Mouse (Mus musculus): Measurements from ENCODE around the gene Slc9a8.

The Slc9a8 gene

DNA sequence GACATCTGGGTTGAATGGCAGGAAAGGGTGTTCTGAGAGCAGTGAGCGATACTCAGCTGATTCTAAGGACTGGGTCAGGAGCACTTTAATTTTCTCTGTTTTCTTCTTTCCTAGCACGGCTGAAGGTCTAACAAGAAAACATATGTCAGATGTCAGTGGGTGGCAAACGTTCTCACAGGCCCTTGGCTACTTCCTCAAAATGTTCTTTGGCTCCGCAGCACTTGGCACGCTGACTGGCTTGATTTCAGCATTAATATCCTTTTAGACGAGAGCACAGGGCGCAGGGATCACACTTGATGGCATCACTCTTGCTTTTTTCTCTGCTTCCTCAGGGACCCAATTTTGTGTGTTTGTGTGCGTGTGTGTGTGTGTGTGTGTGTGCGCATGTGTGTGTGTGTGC lies 35.7 kb downstream of the Slc9a8 start:
- TF ChIP-seq GATA4 (IDR thresholded peaks at IDR 0.05; ENCODE audit: insufficient replicate concordance, low read length): no peak

DNA sequence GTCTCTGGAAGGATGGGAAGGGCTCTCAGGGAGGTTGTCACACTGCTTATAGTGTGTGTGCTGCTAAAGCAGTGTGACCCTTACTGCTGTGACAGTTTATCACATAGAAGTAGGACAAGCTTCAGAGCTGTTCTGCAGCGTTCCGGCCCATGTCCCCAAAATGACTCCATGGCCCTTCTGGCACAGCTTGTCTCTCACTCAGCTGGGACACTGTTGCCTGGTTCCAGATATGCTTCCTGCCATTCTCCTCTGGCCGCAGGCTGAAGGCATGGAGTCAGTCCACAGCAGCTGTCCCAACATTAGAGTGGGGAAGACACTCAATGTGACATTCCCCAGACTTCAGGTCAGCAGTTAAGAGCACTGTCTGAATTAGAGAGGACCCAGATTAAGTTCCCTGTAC lies 37.0 kb downstream of the Slc9a8 start:
- no peak for TF ChIP-seq GATA4 (IDR thresholded peaks at IDR 0.05; ENCODE audit: insufficient replicate concordance, low read length)

DNA sequence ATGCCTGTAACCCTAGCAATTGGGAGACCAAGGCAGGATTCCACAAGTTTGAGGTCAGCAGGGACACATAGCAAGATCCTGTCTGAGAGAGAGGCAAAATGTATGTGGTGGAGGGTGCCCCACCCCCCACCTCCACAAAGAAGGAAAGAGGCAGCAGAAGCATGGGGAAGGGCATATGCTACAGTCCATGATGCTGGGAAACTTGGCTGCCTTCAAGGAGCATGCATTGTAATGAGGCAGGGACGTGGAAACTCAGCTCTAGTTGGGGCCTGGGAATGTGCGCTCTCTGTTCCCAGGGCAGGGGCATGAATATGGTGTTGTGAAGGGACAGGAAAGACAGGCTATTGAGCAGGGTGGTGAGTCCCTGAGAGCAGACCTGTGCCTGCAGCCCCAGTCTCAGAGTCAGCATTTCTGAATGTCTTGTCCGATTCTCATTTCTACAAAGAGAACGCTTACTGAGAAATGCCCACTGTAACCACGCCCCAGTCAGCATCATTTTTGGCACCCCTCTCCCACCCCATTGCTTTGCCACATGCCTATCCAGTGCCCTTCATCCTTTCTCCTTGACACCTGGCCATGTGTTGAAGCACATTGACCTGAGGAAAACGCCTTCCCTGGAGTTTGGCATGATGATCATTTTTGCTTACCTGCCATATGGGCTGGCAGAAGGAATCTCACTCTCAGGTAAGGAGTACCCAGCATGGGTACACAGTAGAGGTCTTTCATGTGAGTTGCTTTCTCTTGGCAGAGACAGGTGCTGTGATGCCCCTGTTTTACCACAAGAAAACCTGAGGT lies 37.8 kb downstream of the Slc9a8 start:
- TF ChIP-seq GATA4 (IDR thresholded peaks at IDR 0.05; ENCODE audit: insufficient replicate concordance, low read length): no peak

DNA sequence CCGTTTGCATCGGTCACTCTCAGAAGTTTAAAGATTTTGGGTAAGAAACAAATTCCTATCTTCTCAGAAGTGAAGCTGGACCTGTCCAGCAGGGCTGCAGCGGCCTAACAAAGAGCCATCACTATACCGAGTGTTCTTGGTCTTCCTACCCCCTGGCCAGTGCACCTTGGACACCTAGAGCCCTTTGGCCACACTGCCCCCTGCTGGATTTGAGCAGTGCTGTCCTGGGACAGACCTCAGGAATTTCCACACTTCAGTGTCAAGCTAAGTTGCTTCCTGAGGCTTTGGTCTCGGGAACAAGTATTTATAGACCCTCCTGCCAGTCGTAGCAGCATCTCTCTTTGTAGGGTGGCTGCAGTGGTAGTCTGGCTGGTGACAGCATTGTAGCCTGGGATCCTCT lies 41.4 kb downstream of the Slc9a8 start:
- TF ChIP-seq GATA4 (IDR thresholded peaks at IDR 0.05; ENCODE audit: insufficient replicate concordance, low read length): no peak

DNA sequence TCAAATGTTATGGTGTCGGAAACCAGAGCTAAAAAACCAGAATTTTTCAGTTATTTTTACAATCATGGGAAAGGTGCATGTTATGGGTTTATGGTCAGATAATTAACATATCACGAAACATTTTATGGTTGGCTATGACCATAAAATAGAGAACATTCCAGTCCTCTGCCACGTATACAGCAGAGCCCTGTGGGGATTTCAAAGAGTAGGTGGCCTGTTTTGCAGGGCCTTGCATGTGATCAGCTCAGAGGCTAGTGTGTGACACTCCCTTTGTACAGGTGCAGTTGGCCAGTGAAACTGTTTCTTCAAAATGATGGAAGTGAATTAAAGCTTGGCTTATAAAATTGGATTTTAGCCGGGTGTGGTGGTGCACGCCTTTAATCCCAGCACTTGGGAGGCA lies 42.3 kb downstream of the Slc9a8 start:
- no peak for TF ChIP-seq GATA4 (IDR thresholded peaks at IDR 0.05; ENCODE audit: insufficient replicate concordance, low read length)

DNA sequence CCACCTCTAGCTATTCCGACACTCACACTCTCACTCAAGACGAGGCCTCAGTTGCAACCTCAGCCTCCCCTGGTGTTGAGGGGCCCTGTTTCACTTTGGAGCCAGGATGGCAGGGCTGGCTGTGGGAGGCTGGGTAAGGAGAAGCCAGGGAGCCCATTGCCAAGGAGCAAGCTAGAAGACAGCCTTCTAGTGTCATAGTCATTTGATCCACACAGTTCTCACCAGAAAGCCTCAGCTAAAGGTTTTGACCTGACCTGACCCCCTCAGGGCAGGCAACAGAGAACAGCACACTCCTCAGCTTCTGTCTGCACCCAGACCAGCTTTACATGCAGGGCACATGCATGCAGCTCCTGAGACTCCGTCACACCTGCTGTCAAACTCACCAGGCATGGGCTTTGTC lies 44.4 kb downstream of the Slc9a8 start:
- no peak for TF ChIP-seq GATA4 (IDR thresholded peaks at IDR 0.05; ENCODE audit: insufficient replicate concordance, low read length)

DNA sequence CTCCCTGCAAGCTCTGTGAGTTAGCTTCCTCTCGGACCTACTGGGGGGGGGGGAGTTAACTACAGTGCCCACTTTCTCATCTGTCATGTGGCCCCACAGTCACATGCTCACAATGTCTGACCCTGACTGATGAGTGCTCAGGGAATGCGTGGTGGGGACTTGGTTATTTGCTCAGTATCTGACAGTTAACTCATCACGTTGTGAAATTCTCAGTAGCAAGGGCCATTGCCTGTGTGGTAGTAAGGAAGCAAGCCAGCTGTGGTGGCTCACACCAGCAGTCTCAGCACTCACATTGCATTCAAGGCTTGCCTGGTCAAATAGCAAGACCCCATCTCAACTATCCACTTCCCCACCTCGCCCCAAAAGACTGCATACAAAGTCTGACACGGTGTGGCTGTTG lies 45.7 kb downstream of the Slc9a8 start:
- TF ChIP-seq GATA4 (IDR thresholded peaks at IDR 0.05; ENCODE audit: insufficient replicate concordance, low read length): no peak

DNA sequence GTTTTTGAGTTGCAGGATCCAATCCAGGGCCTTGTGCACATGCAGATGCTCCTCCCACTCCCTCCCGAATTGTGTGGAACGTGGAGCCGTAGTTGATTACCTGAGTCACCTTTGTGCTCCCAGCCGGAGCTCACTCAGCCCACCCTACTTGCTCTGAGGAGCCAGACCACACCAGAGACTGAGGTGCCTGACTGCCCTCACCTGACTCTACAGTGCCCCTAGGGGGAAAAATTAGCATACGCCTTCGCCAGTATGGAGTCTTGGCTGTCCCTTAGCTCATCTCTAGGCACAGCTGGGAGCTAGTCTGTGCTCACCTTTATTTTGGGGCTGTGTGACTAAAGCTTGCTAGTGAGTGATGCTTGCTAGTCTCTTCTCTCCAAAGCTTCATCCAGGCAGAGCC lies 46.9 kb downstream of the Slc9a8 start:
- TF ChIP-seq GATA4 (IDR thresholded peaks at IDR 0.05; ENCODE audit: insufficient replicate concordance, low read length): no peak

DNA sequence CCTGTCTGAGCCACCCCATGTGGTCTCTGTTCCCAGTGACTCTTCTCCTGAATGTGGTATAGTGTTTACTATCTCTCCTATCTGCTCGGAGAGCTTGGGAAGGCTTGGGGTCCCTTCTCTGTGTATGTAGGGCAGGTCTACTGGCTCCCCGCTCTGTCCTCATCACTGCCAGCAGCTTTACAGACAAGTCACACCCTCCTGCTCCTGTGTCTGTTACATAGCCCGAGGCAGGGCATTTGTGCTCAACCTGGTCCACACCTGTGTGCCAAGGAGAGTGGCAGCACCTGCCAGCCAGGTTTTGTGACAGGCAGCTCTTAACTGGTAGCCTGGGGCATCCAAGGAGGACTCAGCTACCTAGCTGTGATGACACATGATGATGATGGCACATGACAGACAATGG lies 49.1 kb downstream of the Slc9a8 start:
- TF ChIP-seq GATA4 (IDR thresholded peaks at IDR 0.05; ENCODE audit: insufficient replicate concordance, low read length): no peak

DNA sequence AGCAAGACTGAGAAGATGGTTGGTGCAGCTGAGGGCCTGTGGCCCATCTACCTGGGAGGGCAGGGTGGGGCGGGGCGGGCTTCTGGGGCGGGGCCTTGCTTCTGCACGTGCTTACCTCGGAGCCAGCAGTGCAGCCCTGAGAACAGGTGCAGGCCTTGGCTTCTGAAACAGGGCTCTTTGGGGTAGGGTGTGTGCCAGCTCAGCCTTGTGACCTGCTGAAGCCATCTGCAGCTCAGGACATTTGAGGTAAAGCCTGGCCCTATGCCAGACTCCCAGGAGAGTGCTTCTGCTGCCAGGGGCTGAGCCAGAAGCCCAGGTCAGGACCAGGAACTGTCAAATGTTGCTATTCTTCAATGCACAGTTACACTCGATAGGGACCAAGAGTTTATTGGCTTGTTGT lies 50.1 kb downstream of the Slc9a8 start:
- TF ChIP-seq GATA4 (IDR thresholded peaks at IDR 0.05; ENCODE audit: insufficient replicate concordance, low read length): no peak

DNA sequence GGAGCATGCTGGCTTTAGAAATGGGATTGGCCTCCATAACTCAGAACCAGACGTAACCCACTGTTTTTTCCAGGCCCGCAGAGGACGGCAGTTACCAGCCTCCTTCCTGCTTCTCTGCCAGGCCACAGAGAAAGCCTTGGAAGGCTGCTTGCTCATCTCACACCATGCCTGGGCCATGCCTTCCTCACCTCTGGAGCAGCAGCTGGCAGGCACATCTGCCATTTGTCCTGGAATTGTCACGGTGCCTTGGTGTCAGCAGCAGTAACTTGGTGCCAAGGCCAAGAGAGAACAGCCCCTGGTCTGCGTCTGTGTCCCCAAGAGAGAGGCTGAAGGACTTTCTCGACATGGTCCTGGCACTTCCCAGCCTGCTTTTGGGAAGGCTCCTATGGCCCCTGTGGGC lies 52.7 kb downstream of the Slc9a8 start:
- no peak for TF ChIP-seq GATA4 (IDR thresholded peaks at IDR 0.05; ENCODE audit: insufficient replicate concordance, low read length)

DNA sequence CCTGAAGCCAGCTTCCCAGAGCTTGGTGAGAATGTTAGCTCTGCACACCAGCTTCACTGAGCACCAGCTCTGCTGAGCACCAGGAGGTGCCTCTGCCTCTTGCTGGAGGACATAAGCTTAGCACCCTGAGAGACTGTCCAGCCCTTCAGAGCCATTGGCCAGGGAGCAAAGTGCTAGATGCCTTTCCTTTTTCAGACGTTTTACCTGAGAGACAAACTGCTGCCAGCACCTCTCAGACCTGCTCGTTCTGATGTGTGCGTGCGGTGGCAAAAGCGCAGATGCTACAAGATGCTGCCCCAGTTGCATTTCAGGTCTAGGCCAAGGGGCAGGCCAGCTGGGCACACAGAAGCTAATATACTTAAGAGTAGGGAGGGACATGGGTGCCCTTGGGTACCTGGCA lies 54.1 kb downstream of the Slc9a8 start:
- TF ChIP-seq GATA4 (IDR thresholded peaks at IDR 0.05; ENCODE audit: insufficient replicate concordance, low read length): no peak

DNA sequence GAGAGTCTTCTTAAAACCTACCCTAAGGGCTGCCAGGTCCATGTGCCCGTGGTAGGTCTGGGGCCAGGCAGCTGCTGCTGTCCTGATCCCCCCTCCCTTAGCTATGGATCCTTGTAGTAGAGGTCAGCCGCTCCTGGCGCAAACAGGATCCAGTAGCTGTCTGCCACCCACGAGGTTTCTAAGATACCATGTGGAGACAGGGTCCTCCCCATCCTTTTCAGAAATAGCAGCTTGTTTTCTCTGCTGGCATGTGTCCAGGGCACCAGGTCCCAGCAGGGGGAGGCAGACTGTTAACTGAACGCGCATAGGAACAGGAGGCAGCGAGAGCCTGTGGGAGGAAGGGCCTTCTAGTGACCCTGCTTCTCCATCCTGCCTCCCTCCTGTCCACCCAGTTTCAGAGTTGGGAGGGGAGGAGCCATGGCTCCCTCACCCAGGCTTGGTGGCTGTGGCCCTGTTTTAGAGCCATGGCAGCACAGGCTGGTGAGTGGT lies 54.7 kb downstream of the Slc9a8 start:
- TF ChIP-seq GATA4 (IDR thresholded peaks at IDR 0.05; ENCODE audit: insufficient replicate concordance, low read length): no peak

DNA sequence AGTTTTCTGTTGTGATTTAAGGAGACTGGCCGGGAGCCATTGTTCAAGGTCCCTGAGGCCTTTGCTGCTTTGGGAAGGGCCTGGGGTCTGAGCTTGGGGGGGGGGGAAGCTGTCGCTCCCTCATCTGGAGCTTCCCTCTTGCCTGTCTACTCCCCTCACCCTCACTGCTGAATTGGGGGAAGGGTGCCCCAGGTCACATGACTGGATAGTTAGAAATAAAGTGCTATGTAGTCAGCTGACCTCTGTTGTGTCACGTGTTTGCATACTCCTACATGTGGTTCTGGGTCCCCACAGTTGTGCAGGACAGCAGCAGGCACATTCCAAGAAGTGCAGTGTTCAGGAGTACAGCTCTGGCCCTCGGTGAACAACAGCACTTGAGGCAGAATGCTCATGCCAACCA lies 55.2 kb downstream of the Slc9a8 start:
- no peak for TF ChIP-seq GATA4 (IDR thresholded peaks at IDR 0.05; ENCODE audit: insufficient replicate concordance, low read length)

DNA sequence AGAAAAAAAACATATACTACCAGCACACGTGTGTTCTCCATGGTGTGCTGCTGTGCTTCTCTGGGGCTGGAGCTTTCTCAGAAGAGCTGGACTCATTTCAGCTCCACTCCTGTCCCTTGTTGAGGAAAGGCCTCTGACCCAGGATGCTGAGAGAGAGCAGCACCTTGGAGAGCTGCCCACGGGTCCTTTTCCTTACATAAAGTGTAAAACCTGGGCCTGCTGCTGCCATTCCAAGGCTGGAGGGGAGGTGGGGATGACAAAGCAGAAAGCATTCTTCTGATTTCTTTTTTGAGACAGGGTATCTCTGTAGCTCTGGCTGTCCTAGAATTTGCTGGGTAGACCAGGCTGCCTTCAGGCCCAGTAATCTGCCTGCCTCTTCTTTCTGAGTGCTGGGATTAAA lies 56.6 kb downstream of the Slc9a8 start:
- TF ChIP-seq GATA4 (IDR thresholded peaks at IDR 0.05; ENCODE audit: insufficient replicate concordance, low read length): no peak

DNA sequence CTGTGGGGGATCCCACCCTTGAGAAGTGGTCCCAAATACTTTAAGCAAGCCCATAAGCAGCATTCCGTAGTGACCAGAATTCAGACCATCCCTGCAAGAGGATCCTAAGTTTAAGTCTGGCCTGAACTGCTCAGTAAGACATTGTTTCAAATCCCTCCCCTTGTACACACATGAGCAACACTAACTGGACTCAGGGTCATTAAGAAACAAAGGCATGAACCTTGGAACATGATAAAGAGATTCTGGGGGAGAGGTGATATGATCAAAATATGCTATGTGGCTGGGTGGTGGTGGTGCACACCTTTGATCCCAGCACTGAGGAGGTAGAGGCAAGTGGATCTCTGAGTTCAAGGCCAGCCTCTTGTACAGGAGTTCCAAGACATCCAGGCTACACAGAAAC lies 58.0 kb downstream of the Slc9a8 start:
- TF ChIP-seq GATA4 (IDR thresholded peaks at IDR 0.05; ENCODE audit: insufficient replicate concordance, low read length): no peak

DNA sequence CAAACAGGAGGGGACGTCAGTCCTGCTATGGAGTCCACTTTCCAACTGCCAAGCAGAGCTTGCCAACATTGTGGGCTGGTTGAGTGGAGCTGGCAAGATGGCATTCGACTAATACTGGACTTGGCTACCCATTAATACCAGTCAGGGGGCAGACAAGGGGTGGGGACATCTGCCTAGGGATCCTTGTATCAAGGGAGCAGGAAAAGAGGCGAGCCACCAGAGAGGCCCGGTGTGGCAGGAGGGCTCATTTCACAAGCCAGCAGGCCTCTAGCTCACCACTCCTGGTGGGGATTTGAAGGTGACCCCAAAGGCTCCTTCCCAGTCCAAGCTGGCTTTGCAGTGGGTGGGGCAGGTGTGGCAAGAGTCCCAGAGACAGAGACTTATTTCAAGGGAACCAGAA lies 61.2 kb downstream of the Slc9a8 start:
- TF ChIP-seq GATA4 (IDR thresholded peaks at IDR 0.05; ENCODE audit: insufficient replicate concordance, low read length): no peak

Data from liver, adult (tissue).